Mouse (Mus musculus) ovary, postnatal 14 days (tissue): ENCODE measurements at regions not wholly inside any gene's neighbourhood (a gene's known extent, or its start where the extent isn't known, plus 50 kb on each side); places are given as distances from the start of the nearest gene placed in this dataset.

ENCODE experiments used
- DNase-seq: peaks from one replicate; pipeline ENCODE4 v3.0.0; 2022; ENCODE audit warnings: low spot score

DNA sequence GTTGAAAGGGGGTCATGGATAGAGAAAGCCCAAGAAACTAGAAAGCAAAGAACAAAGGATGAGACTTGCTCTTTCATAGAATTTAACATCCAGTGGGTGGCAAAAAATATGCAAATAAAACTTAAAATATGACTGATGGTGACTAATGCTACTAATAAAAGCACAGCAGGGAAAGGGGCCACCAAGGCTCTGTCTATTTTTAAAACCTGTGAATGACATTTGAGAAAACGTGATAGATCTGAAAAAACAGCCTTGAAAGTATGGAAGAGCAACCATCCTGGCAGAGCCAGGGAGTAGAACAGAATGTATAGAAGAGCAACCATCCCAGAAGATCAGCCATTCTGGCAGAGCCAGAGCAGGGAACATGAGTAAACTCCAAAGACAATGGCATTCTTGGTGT is 91.9 kb upstream of the Hs3st1 start:
- DNase-seq = no peak

DNA sequence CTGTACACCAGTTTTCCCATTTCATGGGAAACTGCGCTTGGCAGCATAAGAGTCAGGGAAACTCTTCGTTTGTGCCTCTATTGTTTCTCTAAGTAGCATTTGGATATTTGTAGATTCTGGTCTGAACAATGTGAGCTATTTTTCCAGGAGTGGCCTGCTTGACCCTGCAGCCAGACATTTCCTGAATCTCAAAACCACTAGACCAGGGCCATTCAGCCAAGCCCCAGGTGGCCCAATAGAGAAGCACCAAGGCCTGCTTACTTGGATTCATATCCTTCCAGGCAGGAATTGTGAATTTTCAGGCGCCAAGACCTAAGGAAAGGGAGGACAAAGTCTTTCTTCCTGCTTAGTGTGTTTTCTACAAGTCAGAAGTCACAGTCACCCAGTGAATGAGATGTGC is 85.9 kb upstream of the Hs3st1 start:
- DNase-seq = no peak

DNA sequence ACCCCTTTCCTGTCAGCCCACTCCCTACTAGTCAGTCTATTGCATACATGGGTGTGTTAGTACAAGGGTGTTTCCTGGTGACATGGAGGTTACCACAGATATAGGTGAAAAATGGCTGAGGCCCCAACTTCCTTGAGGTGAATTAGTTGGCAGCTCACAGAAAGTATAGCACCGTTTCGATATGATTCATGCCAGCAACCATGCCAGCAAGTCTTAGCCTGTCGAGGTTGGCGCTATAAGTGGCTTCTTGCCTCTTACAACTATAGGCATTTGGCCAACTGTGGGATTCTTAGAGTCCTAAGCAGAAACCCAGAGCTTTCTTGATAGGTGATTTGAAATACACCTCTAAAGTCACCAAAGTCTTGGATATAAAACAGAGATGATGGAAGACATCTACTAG is 85.3 kb upstream of the Hs3st1 start:
- DNase-seq = no peak

DNA sequence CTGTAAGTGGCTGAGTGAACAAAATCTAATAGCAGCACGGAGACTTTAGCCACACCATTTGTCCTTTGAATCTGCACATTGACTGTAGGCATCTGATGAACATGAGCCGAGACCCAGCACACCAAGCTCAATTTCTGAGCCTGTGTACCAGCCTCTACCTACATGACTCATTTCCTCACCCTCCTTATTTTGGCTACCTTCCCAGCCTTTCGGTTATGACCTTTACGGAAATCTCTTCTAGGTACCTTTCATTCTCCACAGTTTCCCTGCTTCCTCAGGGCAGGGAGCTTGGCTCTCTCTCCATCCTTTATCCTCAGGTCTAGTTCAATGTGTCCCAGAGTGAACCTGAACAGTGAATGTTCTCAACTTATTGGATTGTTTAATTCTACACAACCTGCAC is 77.3 kb upstream of the Hs3st1 start:
- DNase-seq = peak; percentile 2

DNA sequence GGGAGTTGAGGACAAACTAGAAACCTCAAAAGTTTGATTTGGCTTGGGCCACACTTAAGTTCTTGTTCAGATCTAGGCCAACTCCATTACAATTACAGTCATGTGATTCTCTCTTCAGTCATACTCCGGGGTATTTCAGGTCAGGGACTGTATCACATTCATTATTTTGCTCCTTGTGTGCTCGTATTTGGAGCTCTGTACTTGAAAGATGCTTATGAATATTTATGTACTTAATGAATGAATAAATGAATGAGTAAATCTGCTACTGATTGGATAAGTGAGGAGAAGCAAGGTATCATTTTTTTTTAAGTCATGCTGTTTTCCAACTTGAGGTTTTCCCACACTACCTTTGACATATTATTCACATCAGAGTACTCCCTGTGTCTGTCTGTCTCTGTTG is 69.4 kb upstream of the Hs3st1 start:
- no peak for DNase-seq

DNA sequence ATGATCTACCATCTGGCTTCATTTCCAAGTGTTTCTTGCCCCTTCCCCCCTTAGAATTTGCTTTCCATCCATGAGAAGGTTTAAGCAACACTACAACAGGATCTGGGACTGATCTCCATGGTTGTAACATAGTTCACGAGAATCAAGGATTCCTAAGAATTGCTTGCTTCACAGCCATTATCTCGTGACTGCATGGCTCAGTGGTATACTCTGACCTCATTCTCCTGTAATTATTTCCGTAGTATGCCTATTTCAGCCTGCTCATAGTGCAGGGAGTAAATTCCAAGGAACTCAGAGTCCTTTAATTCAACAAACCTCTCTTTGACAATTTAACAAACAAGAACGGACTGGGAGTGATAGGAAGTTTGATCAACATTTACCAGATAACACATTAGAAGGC is 51.4 kb upstream of the Hs3st1 start:
- no peak for DNase-seq
